Mouse (Mus musculus) left cerebral cortex, postnatal 10 days (tissue): Measurements from ENCODE around the gene Ect2l. TPM values are rescaled to one million over a fixed set of nuclear protein-coding genes. Genes with fewer than 3 reads are reported as not detected.
A peak's percentile ranks its signal among the peaks of the same experiment; 100 is the strongest.

Source experiments
- DNase-seq, 2 experiments: peaks; one replicate each; pipeline ENCODE4 v3.0.0; 2021 to 2022; ENCODE audit warnings: low spot score in 2 of 2, mixed read lengths in 1 of 2; ENCODE audit errors: extremely low spot score in 1 of 2
- intact Hi-C: fragments of 180-260 bp; cut with DNase I; formaldehyde crosslinking; loops from one replicate; pipeline ENCODE4 v1.15.1; 2025
- total RNA-seq, 2 experiments: library from RNA; stranded (reverse); gene quantifications; 2 replicates each; pipeline ENCODE4 v1.2.3; 2021

Gene Ect2l
- under 1 TPM; 0.17 to 0.41 TPM for total RNA-seq

DNA sequence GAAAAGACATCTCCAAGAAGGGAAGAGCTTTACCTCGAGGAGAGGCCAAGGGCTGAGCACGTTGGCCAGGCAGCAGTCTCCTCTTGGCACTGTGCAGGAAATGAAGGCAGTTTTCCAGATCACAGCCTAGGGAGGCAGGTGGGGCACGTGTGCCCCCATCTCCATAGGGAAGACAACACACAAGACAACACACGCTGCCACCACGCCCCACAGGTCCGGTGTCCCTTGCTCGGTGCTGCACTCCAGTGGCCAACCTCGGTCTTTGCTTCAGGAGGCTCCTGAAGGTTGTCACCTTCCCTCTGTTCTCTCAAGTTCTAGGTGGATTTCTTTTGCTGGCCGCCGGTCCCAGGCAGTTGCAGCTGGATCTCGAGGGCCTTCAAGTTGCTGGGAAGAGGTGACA, at the start of gene Ect2l:
Gene Ect2l (minus strand): TSS at position 165 of the 400 bp plus-strand sequence.
- peak in 1 of 2 experiments; percentile 47 for DNase-seq
- intact Hi-C loops = no loop called here

DNA sequence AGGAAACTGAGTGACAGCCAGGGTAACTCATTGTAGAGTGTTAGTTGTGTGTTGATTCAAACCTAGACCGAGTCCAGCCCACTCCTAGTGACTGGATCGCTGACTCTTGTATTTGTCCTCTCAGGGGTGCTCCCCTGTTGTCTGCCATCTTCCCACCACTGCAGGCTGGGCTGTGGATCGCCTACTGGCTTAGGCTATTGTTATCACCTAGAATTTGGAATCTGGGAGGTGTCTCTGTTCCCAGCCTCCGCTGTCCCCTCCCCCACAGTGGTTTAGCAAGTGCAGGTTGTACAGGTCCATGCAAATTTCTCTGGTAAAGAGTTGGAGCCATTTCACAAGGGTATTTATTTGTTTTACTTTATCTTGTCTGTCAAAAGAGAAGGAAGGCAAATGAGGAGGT, 40.7 kb upstream of the Ect2l start:
- intact Hi-C loops = no loop called here
- DNase-seq = no peak

GRCm38 (mm10) chr10:18243614-18244013, 32.9 kb upstream of the Ect2l start:
- DNase-seq = no peak
- intact Hi-C loops = loop anchor here (5.0 to 10.0 kb wide), 4 partner anchors 74 to 601 kb away; partner anchors contain the start of genes Nhsl1 and Perp

DNA sequence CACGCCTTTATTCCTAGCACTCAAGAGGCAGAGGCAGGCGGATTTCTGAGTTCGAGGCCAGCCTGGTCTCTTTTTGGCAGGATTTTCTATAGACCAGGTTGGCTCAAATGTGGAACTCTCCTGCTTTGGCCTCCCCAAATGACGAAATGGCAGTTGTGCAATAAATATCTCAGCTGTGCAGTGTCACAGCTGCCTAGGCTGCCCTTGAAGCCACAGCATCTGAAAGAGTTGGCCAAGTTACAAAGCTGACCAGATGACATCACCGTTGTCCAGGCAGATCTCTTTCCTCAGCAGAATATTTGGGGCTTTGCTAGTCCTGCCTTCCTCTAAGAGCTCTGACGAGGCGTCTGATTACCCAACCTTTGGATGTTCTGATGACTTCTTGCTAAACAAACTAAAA, 26.5 kb upstream of the Ect2l start:
- intact Hi-C loops = no loop called here
- no peak for DNase-seq

DNA sequence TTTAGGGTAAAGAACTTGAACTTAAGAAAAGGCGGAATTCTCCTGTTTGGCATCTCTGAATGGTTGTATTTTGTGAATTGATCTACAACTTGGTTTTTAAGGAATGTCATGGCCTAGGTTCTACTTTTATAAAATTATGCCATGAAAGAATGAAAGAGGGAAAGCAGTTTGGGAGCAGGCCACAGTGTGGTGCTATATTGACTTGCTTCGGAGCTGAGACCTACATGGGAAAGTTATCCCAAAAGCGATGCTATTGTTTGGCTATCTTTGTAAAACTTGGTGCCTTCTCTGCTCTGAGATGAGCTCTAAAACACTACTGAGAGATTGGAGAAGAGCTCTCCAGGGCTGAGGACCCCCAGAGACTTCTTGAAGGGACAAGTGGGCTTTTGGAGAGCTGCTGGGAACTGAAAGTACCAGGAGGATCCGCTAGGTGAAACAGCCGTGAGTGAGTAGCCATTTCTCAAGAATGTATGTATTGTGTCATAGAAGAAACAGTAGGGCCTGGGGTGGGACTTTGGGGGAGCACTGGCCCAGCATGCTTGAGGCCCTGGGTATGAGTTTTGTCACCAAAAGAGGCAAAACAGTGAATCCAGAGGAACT, 25.7 kb upstream of the Ect2l start:
- intact Hi-C loops = no loop called here
- no peak for DNase-seq

DNA sequence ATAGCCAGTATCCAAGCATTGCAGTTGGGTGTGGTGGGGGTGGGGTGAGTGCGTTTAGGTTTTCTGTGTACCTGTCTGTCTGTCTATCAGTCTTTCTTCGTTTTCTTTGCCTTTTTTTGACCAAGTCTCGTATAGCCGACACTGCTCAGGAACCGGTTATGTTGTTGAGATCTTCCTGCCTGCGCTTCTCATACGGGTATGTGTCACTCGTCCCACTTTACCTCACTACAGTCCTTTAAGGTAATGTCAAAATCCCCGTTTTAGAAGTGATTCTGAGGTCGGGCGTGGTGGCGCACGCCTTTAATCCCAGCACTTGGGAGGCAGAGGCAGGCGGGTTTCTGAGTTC, 24.7 kb upstream of the Ect2l start:
- intact Hi-C loops = no loop called here
- no peak for DNase-seq

- intact Hi-C loops = no loop called here
- peak; percentile 92 to 95 for DNase-seq
These were observed 24.1 kb upstream of the Ect2l start, which contains the start of gene Ccdc28a for GRCm38 (mm10) chr10:18234560-18235401. Gene Ccdc28a, minus strand, starts transcription at chr10:18234998.

GRCm38 (mm10) chr10:18233891-18234290, 23.2 kb upstream of the Ect2l start:
- intact Hi-C loops = no loop called here
- no peak for DNase-seq

GRCm38 (mm10) chr10:18224386-18224785, 13.7 kb upstream of the Ect2l start:
- intact Hi-C loops = no loop called here
- no peak for DNase-seq

DNA sequence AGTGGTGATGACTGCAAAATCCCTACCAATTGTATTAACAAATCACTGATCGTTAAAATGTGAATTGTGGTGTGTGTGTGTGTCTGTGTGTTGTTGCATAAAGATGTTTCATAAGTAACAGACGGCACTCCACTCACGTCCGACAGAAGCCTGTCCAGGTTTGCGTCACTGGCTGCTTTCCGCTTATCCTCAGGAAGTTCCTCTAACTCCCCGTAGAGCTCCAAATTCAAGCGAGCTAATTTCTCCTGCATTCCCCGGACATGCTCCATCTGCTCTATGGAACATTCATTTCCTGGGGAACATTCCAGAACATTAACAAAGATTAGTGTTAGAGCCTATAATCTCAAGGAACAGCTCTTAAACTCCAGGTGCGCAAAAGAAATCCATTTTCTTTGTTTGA, 8.7 kb upstream of the Ect2l start:
- intact Hi-C loops = no loop called here
- DNase-seq = no peak

DNA sequence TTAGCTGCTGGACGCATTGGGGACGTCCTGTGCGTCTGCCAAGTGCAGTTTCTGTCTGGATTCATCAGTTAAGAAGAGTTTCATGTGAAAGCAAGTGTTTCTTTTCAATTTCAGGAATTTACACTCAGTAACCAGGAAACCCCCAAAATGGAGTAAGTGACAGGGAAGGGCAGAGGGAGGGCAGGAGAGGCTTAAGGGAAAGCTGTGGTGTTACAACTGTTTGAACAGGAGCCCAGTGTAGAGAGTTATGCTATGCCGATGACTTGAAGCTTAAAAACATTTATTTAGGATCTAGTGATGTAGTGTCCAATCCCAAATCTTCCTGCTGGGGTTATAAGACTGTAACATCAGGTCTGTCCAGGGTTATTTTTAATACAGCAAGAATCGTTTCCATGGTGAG, 3.4 kb upstream of the Ect2l start:
- no peak for DNase-seq
- intact Hi-C loops = no loop called here

DNA sequence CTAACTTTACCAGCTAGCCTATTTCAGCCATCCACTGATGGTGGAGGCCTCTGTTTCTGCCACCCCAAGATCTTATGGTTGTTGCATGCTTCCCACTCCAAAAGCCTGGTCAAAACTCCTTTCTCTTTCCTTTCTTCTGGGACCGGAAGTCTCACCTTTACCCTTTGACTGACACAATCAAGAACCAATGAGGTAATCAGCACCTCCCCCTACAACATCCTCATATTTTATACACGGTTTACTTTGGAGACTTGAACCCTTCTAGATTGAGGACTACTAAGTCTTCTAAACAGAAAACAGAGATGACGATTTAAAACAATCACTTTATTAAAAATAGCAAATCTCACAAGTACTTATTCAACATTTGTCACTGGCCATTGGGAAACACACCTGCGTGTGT, 2.7 kb upstream of the Ect2l start:
- no peak for DNase-seq
- intact Hi-C loops = no loop called here

DNA sequence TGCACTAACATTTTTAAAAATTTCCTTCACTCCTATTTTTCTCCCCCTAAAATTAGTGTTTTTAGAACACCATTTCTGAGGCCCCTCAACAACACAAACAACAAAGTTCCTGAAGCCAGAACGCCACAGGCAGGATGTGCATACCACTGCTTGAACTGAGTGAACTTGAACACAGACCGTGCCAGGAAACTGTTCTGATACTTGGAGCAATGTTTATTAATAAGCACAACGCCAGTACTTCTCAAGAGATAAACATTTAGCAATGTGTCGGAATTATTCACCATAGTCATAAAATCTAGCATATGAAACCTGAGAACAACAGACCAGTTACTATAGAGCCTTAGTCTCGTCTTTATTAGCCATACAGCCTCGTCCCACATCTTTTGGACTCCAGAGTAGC, 571 bp downstream of the Ect2l start:
- no peak for DNase-seq
- intact Hi-C loops = no loop called here

DNA sequence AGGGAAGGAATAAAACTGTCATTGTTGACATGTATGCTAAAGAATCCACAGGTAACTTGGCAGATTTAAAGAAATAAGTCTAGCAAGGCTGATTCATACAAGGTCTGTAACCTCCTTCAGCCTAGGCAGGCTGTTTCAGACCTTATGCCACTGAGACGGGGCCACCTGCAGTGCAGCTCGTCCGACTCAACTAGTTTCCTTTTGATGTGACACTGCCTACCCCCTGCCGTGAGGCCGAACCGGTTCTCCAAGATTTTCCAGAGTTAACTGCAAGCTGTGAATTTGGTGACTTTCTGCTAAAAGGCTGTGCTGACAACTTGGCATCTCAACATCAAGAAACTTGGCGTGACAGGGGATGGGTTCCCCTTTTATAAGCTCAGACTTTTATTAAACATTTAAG, 6.6 kb downstream of the Ect2l start:
- intact Hi-C loops = loop anchor here (10.0 kb wide), 1 partner anchor 329 kb away; no protein-coding TSS in a partner anchor

DNA sequence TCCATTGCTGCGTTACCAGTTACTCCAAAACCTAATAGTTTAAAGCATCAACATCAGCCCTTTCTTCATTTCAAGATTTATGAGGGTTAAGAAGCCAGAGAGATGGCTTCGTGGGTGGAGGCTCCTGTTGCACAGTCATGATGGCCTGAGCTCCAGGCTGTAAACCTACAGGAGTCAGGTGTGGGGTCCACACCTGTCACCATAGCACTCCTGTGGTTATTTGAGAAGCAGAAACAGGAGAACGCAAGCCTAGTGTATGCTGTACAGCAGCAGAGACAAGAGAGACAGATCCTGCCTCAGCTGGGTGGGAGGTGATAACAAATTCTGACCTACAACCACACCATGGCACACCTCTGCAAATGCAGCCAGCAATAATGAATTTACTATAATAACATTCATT, 8.3 kb downstream of the Ect2l start:
- intact Hi-C loops = loop anchor here (10.0 kb wide), 1 partner anchor 328 kb away; no protein-coding TSS in a partner anchor
- DNase-seq = no peak

More for the DNA sequence above, 6.6 kb downstream of the Ect2l start:
- peak in 1 of 2 experiments; percentile 48 for DNase-seq

DNA sequence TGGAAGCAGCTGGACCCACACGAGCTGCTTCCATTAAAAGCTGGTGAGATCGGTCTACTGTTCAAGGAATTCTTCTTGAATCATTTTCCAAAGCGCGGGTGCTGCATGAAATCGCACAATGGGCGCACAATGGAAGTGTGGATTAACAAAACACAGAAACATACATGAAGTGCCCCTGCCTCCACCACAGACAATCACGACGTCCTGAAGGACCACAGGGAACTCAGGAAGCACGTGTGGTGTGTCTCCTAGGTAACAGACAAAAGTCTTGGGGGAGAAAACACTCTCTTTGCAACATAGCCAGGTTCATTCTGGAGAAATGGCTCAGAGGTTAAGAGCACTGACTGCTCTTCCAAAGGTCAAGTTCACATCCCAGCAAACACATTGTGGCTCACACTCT, 10.0 kb downstream of the Ect2l start:
- no peak for DNase-seq
- intact Hi-C loops = loop anchor here (10.0 kb wide), 1 partner anchor 326 kb away; no protein-coding TSS in a partner anchor

GRCm38 (mm10) chr10:18199919-18200318, 10.8 kb downstream of the Ect2l start:
- DNase-seq = no peak
- intact Hi-C loops = loop anchor here (5.0 to 10.0 kb wide), 2 partner anchors 325 to 468 kb away; no protein-coding TSS in a partner anchor

GRCm38 (mm10) chr10:18198286-18199015, 12.2 kb downstream of the Ect2l start:
- intact Hi-C loops = loop anchor here (5.0 kb wide), 1 partner anchor 466 kb away; no protein-coding TSS in a partner anchor
- DNase-seq = no peak
